Mouse (Mus musculus) limb, embryonic 13.5 days (tissue): ENCODE data around the gene Olfr282. TPM values are rescaled to one million over a fixed set of nuclear protein-coding genes. Genes with fewer than 3 reads are reported as not detected.

ENCODE experiments used
- ATAC-seq: fragments of 200-750 bp; cut with Nextera tagmentation; 2 replicates; pipeline ENCODE4 v1.8.0; 2017; ENCODE audit warnings: low read depth, moderate number of reproducible peaks, moderate TSS enrichment; ENCODE audit not compliant: low FRiP score
- H3K27ac ChIP-seq: fragments of 300-500 bp; sonication (generic); 2 replicates; pipeline ENCODE4 v1.5.1; 2015; ENCODE audit warnings: inconsistent platforms, mild to moderate bottlenecking, moderate library complexity
- H3K27me3 ChIP-seq: fragments of 300-500 bp; sonication (generic); 2 replicates; pipeline ENCODE4 v1.6.1; 2015; ENCODE audit warnings: mild to moderate bottlenecking, inconsistent platforms
- H3K36me3 ChIP-seq: fragments of 300-500 bp; sonication (generic); 2 replicates; pipeline ENCODE4 v1.6.1; 2015; ENCODE audit warnings: inconsistent platforms, mild to moderate bottlenecking, moderate library complexity
- H3K4me1 ChIP-seq: fragments of 300-500 bp; sonication (generic); 2 replicates; pipeline ENCODE4 v1.6.1; 2015; ENCODE audit warnings: inconsistent platforms
- H3K4me2 ChIP-seq: fragments of 300-500 bp; sonication (generic); replicated peaks from 2 replicates; pipeline ENCODE4 v1.6.1; 2015; ENCODE audit warnings: inconsistent platforms, mild to moderate bottlenecking, moderate library complexity
- H3K4me3 ChIP-seq: fragments of 300-500 bp; sonication (generic); 2 replicates; pipeline ENCODE4 v1.5.1; 2015; ENCODE audit warnings: moderate library complexity, mild to moderate bottlenecking, inconsistent platforms
- H3K9ac ChIP-seq: fragments of 300-500 bp; sonication (generic); 2 replicates; pipeline ENCODE4 v1.6.1; 2015; ENCODE audit warnings: mild to moderate bottlenecking, inconsistent platforms
- H3K9me3 ChIP-seq: fragments of 300-500 bp; sonication (generic); 2 replicates; pipeline ENCODE4 v1.6.1; 2016; ENCODE audit warnings: inconsistent platforms
- WGBS: fragments of 180-500 bp; shearing (Covaris S2); methylation state at CpG from one replicate; pipeline ENCODE4 v1.1.7; 2015; 5-methylcytosine and 5-hydroxymethylcytosine counted together
- polyA plus RNA-seq: library from polyadenylated mRNA; unstranded; fragments of >200 nt; fragmentation: Nextera tagmentation; extraction: Ambion mirVana; gene quantifications from 2 replicates; pipeline ENCODE4 v1.2.1, GENCODE M21; 2015

The Olfr282 gene
- polyA plus RNA-seq, 1 experiment from 2014 or later: not detected

DNA sequence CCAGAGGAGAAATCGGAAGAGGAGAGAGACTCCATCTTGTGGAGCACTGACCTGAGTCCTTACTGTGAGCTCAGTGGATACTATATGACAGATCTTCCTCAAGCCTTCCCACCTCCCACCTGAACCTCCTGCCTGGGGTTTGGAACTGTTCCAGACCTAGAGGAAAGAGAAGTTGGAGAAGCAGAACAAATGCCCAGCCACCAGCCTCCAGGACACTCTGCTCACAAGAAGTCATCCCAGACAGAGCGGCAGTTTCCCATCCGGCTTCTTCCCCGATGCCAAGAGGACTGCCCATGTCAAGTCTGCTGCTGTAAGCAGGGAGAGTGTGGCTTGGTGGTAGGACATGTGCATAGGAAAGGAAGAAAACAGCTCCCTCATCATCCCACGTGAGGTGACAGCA lies 45.3 kb downstream of the Olfr282 start:
- 85% methylated on average over 5 of the region's 5 CpGs for WGBS
- Histone ChIP-seq H3K9me3 (no peaks in the 10 kb centered on the region), H3K4me2 (no peak overlapping the region), H3K36me3 (no peaks in the 10 kb centered on the region), H3K9ac (no peak overlapping the region), H3K27ac (no peak overlapping the region), H3K27me3 (peaks cover 10% of the 10 kb centered on the region; the same call in 1 of the 2 replicates), H3K4me1 (no peaks in the 10 kb centered on the region), H3K4me3 (no peak overlapping the region)
- no peak for ATAC-seq

- no peak overlapping the region for H3K9ac ChIP-seq
- H3K27me3 ChIP-seq: peaks cover 6% of the 10 kb centered on the region; the same call in 1 of the 2 replicates
- H3K4me2 ChIP-seq: no peak overlapping the region
- 74% methylated on average over 7 of the region's 7 CpGs for WGBS
- H3K27ac ChIP-seq: no peak overlapping the region
- H3K4me1 ChIP-seq: peaks cover 8% of the 10 kb centered on the region
- no peaks in the 10 kb centered on the region for H3K36me3 ChIP-seq
- ATAC-seq: no peak
- H3K4me3 ChIP-seq: no peak overlapping the region
- H3K9me3 ChIP-seq: no peaks in the 10 kb centered on the region
Observed at GRCm38 (mm10) chr15:98479568-98480102, 48.6 kb downstream of the Olfr282 start.

- 61% methylated on average over 3 of the region's 3 CpGs for WGBS
- Histone ChIP-seq H3K9me3 (no peaks in the 10 kb centered on the region), H3K4me3 (no peak within 1 kb of the TSS)
Observed at GRCm38 (mm10) chr15:98482701-98483100, 51.7 kb downstream of the Olfr282 start, which contains the start of gene Lalba. Gene Lalba, minus strand, starts transcription at chr15:98482721.

GRCm38 (mm10) chr15:98483907-98484886 lies 53.2 kb downstream of the Olfr282 start:
- WGBS: 57% methylated on average over 18 of the region's 18 CpGs
- Histone ChIP-seq H3K27me3 (no peaks in the 10 kb centered on the region; the same call in 1 of the 2 replicates), H3K9me3 (peaks cover 7% of the 10 kb centered on the region; the same call in 1 of the 2 replicates), H3K36me3 (no peaks in the 10 kb centered on the region), H3K4me1 (peaks cover 8% of the 10 kb centered on the region), H3K9ac (no peak overlapping the region), H3K27ac (peak overlapping the region; percentile 44; the same call in 1 of the 2 replicates), H3K4me3 (no peak overlapping the region), H3K4me2 (0 out of 2 replicates have a peak overlapping the region, but pooled peaks have one; percentile 5)
- 0 out of 2 replicates have a peak, but pooled peaks have one; percentile 36 for ATAC-seq

More at GRCm38 (mm10) chr15:98482701-98483100, 51.7 kb downstream of the Olfr282 start, which contains the start of gene Lalba:
- no peak for ATAC-seq
- peaks cover 1% of the 10 kb centered on the region; the same call in 1 of the 2 replicates for H3K27me3 ChIP-seq
- H3K4me1 ChIP-seq: peaks cover 8% of the 10 kb centered on the region
- H3K27ac ChIP-seq: no peak within 1 kb of the TSS
- H3K36me3 ChIP-seq: no peaks in the 10 kb centered on the region
- no peak within 1 kb of the TSS for H3K4me2 ChIP-seq
- no peak within 1 kb of the TSS for H3K9ac ChIP-seq

DNA sequence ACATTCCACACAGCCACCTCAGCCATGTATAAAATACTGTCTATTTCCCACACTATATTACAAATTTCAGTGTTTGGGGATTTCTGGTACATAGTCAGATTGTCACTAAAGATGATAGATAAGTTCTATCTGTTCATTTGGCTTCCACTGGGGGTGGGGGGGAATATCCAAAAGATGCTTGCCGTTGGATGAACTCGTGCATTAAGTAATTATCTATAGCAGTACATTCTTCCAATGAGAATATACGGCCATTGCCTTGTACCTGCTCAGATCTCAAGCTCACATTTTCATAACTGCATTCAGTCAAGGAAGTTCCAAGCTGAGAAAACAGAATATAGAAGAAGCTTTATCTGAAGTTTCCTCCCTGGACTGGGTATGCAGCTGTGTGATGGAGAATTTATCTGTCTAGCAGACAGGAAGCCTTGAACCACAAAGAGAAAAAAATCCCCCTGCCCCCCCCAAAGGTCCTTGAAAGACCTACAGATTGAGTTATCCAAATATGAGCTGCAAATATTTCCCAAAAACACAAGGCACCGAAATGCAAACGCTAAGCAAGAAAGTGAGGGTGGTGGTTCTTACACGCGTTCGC lies 55.5 kb downstream of the Olfr282 start:
- ATAC-seq: no peak
- Histone ChIP-seq H3K4me2 (no peak overlapping the region), H3K4me3 (no peak overlapping the region), H3K9me3 (peaks cover 8% of the 10 kb centered on the region; the same call in 1 of the 2 replicates), H3K36me3 (no peaks in the 10 kb centered on the region), H3K9ac (no peak overlapping the region), H3K4me1 (peaks cover 8% of the 10 kb centered on the region), H3K27ac (no peak overlapping the region), H3K27me3 (no peaks in the 10 kb centered on the region; the same call in 1 of the 2 replicates)
- 97% methylated on average over 8 of the region's 8 CpGs for WGBS

Other genes with a start within 250 kb of the Olfr282 start
- gene Olfr288, start 235.7 kb upstream of the Olfr282 start, polyA plus RNA-seq: not detected in 2 replicates
- gene Gm44579, start 210.2 kb upstream of the Olfr282 start, polyA plus RNA-seq: not detected in 2 replicates
- gene Olfr287, start 210.2 kb upstream of the Olfr282 start, polyA plus RNA-seq: not detected in 2 replicates
- gene Olfr286, start 196.8 kb upstream of the Olfr282 start, polyA plus RNA-seq: not detected in 2 replicates
- gene H1fnt, start 173.9 kb upstream of the Olfr282 start, polyA plus RNA-seq: not detected in 2 replicates
- gene Zfp641, start 135.1 kb upstream of the Olfr282 start, polyA plus RNA-seq: 0.37 and 0.47 TPM in 2 replicates
- not detected in 2 replicates for gene Olfr285, start 113.9 kb upstream of the Olfr282 start, polyA plus RNA-seq
- not detected in 2 replicates for gene Olfr284, start 90.2 kb upstream of the Olfr282 start, polyA plus RNA-seq
- gene Olfr283, start 50.3 kb upstream of the Olfr282 start, polyA plus RNA-seq: not detected in 2 replicates
- gene Olfr281, start 21.4 kb downstream of the Olfr282 start, polyA plus RNA-seq: not detected in 2 replicates
- not detected in 2 replicates for gene OR5BS1P, start 38.7 kb downstream of the Olfr282 start, polyA plus RNA-seq
- gene Lalba, start 51.5 kb downstream of the Olfr282 start, polyA plus RNA-seq: 0.19 TPM in 1 of 2 replicates, not detected in the other
- gene Olfr279, start 61.2 kb downstream of the Olfr282 start, polyA plus RNA-seq: not detected in 2 replicates
- 139 and 147 TPM in 2 replicates for gene Kansl2, start 103.0 kb downstream of the Olfr282 start, polyA plus RNA-seq
- 57.7 and 62.1 TPM in 2 replicates for gene Ccnt1, start 139.7 kb downstream of the Olfr282 start, polyA plus RNA-seq
- gene 4930415O20Rik, start 139.8 kb downstream of the Olfr282 start, polyA plus RNA-seq: not detected in 2 replicates
- gene Adcy6, start 178.9 kb downstream of the Olfr282 start, polyA plus RNA-seq: 16.9 and 17.1 TPM in 2 replicates
- 43.7 and 48.2 TPM in 2 replicates for gene Cacnb3, start 199.6 kb downstream of the Olfr282 start, polyA plus RNA-seq
- gene Ddx23, start 231.7 kb downstream of the Olfr282 start, polyA plus RNA-seq: 34.5 and 35.5 TPM in 2 replicates
- gene Rnd1, start 246.2 kb downstream of the Olfr282 start, polyA plus RNA-seq: 0.87 and 1.1 TPM in 2 replicates